Mouse (Mus musculus) embryonic facial prominence, embryonic 14.5 days (tissue): ENCODE measurements around the gene Kif16b. TPM values are rescaled to one million over a fixed set of nuclear protein-coding genes. Genes with fewer than 3 reads are reported as not detected.

Experiments
- ATAC-seq: fragments of 200-750 bp; cut with Nextera tagmentation; 2 replicates; pipeline ENCODE4 v1.8.0; 2017; ENCODE audit warnings: low read depth, moderate number of reproducible peaks, moderate TSS enrichment
- DNase-seq: peaks from one replicate; pipeline ENCODE4 v3.0.0-alpha.2; 2015; ENCODE audit warnings: low spot score
- H3K27ac ChIP-seq: fragments of 300-500 bp; sonication (generic); replicated peaks from 2 replicates; pipeline ENCODE4 v1.5.1; 2014; ENCODE audit warnings: low read depth, mild to moderate bottlenecking, low read length, moderate library complexity
- H3K27me3 ChIP-seq: fragments of 300-500 bp; sonication (generic); replicated peaks from 2 replicates; pipeline ENCODE4 v1.6.1; 2014; ENCODE audit warnings: low read length; ENCODE audit not compliant: control insufficient read depth, insufficient read depth
- H3K36me3 ChIP-seq: fragments of 300-500 bp; sonication (generic); 2 replicates; pipeline ENCODE4 v1.6.1; 2014; ENCODE audit warnings: low read length, mixed read lengths; ENCODE audit not compliant: control insufficient read depth, insufficient read depth
- H3K4me1 ChIP-seq: fragments of 300-500 bp; sonication (generic); 2 replicates; pipeline ENCODE4 v1.6.1; 2014; ENCODE audit warnings: antibody characterized with exemption, low read length; ENCODE audit not compliant: control insufficient read depth, insufficient read depth
- H3K4me2 ChIP-seq: fragments of 300-500 bp; sonication (generic); 2 replicates; pipeline ENCODE4 v1.6.1; 2014; ENCODE audit warnings: low read depth, mild to moderate bottlenecking, low read length, moderate library complexity, mixed read lengths
- H3K4me3 ChIP-seq: fragments of 300-500 bp; sonication (generic); 2 replicates; pipeline ENCODE4 v1.5.1; 2014; ENCODE audit warnings: low read depth, mild to moderate bottlenecking, low read length
- H3K9ac ChIP-seq: fragments of 300-500 bp; sonication (generic); 2 replicates; pipeline ENCODE4 v1.6.1; 2014; ENCODE audit warnings: low read depth, mild to moderate bottlenecking, low read length, moderate library complexity, mixed read lengths
- H3K9me3 ChIP-seq: fragments of 300-500 bp; sonication (generic); 2 replicates; pipeline ENCODE4 v1.6.1; 2016; ENCODE audit warnings: low read length; ENCODE audit not compliant: control insufficient read depth
- WGBS: fragments of 180-500 bp; shearing (Covaris S2); extraction: QIAGEN DNeasy Blood & Tissue Kit; methylation state at CpG from one replicate; pipeline ENCODE4 v1.1.7; 2014; 5-methylcytosine and 5-hydroxymethylcytosine counted together
- polyA plus RNA-seq: library from polyadenylated mRNA; unstranded; fragments of >200 nt; fragmentation: Nextera tagmentation; extraction: Ambion mirVana; gene quantifications from 2 replicates; pipeline ENCODE4 v1.2.1, GENCODE M21; 2014

Kif16b gene
- polyA plus RNA-seq, 1 experiment from 2014 or later = 10.6 TPM

- no peak overlapping the region; the same call in 1 of the 2 replicates for H3K27ac ChIP-seq
- WGBS = 37% methylated on average over 5 of the region's 5 CpGs
- DNase-seq = peak; percentile 77
- H3K4me1 ChIP-seq = peaks cover 4% of the 10 kb centered on the region
- H3K4me3 ChIP-seq = no peak overlapping the region
- no peak overlapping the region for H3K4me2 ChIP-seq
- no peaks in the 10 kb centered on the region for H3K9me3 ChIP-seq
- peaks cover 3% of the 10 kb centered on the region; the same call in 1 of the 2 replicates for H3K36me3 ChIP-seq
- H3K9ac ChIP-seq = no peak overlapping the region
- ATAC-seq = no peak
- no peaks in the 10 kb centered on the region for H3K27me3 ChIP-seq
Measured at GRCm38 (mm10) chr2:142614535-142614934, 286.8 kb downstream of the Kif16b start.

- peak; percentile 34 for DNase-seq
- Histone ChIP-seq H3K9me3 (no peaks in the 10 kb centered on the region), H3K27ac (no peak overlapping the region), H3K27me3 (no peaks in the 10 kb centered on the region), H3K4me2 (no peak overlapping the region), H3K36me3 (no peaks in the 10 kb centered on the region), H3K4me3 (no peak overlapping the region), H3K4me1 (peaks cover 8% of the 10 kb centered on the region), H3K9ac (no peak overlapping the region)
- ATAC-seq = no peak
- WGBS = 47% methylated on average over 5 of the region's 5 CpGs
Measured at GRCm38 (mm10) chr2:142612359-142612953, 288.9 kb downstream of the Kif16b start.

GRCm38 (mm10) chr2:142611113-142611512, 290.2 kb downstream of the Kif16b start:
- H3K4me3 ChIP-seq = no peak overlapping the region
- ATAC-seq (peak; percentile 12; the same call in 1 of the 2 replicates), DNase-seq (no peak)
- WGBS = 82% methylated on average over 6 of the region's 6 CpGs
- no peaks in the 10 kb centered on the region for H3K36me3 ChIP-seq
- no peak overlapping the region for H3K27ac ChIP-seq
- H3K27me3 ChIP-seq = no peaks in the 10 kb centered on the region
- peaks cover 8% of the 10 kb centered on the region for H3K4me1 ChIP-seq
- no peak overlapping the region for H3K4me2 ChIP-seq
- no peaks in the 10 kb centered on the region for H3K9me3 ChIP-seq
- no peak overlapping the region for H3K9ac ChIP-seq

- DNase-seq = no peak
- Histone ChIP-seq H3K36me3 (no peaks in the 10 kb centered on the region), H3K4me3 (no peak overlapping the region), H3K27ac (no peak overlapping the region), H3K27me3 (no peaks in the 10 kb centered on the region), H3K9me3 (no peaks in the 10 kb centered on the region), H3K4me2 (no peak overlapping the region), H3K9ac (no peak overlapping the region), H3K4me1 (peaks cover 8% of the 10 kb centered on the region)
- 84% methylated on average over 5 of the region's 5 CpGs for WGBS
- ATAC-seq = no peak
Measured at GRCm38 (mm10) chr2:142610206-142610605, 291.1 kb downstream of the Kif16b start.

GRCm38 (mm10) chr2:142608778-142609177, 292.6 kb downstream of the Kif16b start:
- no peak overlapping the region for H3K4me3 ChIP-seq
- H3K36me3 ChIP-seq = no peaks in the 10 kb centered on the region
- H3K27ac ChIP-seq = peak overlapping the region; percentile 67
- no peak overlapping the region for H3K9ac ChIP-seq
- no peaks in the 10 kb centered on the region for H3K27me3 ChIP-seq
- peaks cover 4% of the 10 kb centered on the region; the same call in 1 of the 2 replicates for H3K4me1 ChIP-seq
- ATAC-seq = peak; percentile 81
- peak overlapping the region; percentile 15; the same call in 1 of the 2 replicates for H3K4me2 ChIP-seq
- no peaks in the 10 kb centered on the region for H3K9me3 ChIP-seq
- 51% methylated on average over 17 of the region's 17 CpGs for WGBS
- peak; percentile 83 for DNase-seq

- H3K9ac ChIP-seq = no peak overlapping the region
- peaks cover 7% of the 10 kb centered on the region; the same call in 1 of the 2 replicates for H3K4me1 ChIP-seq
- H3K27me3 ChIP-seq = no peaks in the 10 kb centered on the region
- DNase-seq (no peak), ATAC-seq (no peak)
- H3K4me3 ChIP-seq = no peak overlapping the region
- no peaks in the 10 kb centered on the region for H3K9me3 ChIP-seq
- H3K27ac ChIP-seq = no peak overlapping the region
- 79% methylated on average over 4 of the region's 4 CpGs for WGBS
- no peak overlapping the region for H3K4me2 ChIP-seq
- no peaks in the 10 kb centered on the region for H3K36me3 ChIP-seq
Measured at GRCm38 (mm10) chr2:142604762-142605161, 296.6 kb downstream of the Kif16b start.

- 0 out of 2 replicates have a peak, but pooled peaks cover 3% of the 10 kb centered on the region for H3K4me1 ChIP-seq
- no peaks in the 10 kb centered on the region for H3K36me3 ChIP-seq
- no peak overlapping the region for H3K9ac ChIP-seq
- no peaks in the 10 kb centered on the region for H3K27me3 ChIP-seq
- ATAC-seq (0 out of 2 replicates have a peak, but pooled peaks have one; percentile 61), DNase-seq (no peak)
- H3K4me2 ChIP-seq = no peak overlapping the region
- H3K27ac ChIP-seq = no peak overlapping the region
- H3K4me3 ChIP-seq = no peak overlapping the region
- whole genome bisulfite sequencing = 45% methylated on average over 2 of the region's 2 CpGs
- no peaks in the 10 kb centered on the region for H3K9me3 ChIP-seq
Measured at GRCm38 (mm10) chr2:142603210-142603609, 298.1 kb downstream of the Kif16b start.

- DNase-seq (no peak), ATAC-seq (no peak)
- Histone ChIP-seq H3K27me3 (no peaks in the 10 kb centered on the region), H3K9ac (no peak overlapping the region), H3K36me3 (no peaks in the 10 kb centered on the region), H3K9me3 (no peaks in the 10 kb centered on the region), H3K27ac (no peak overlapping the region), H3K4me1 (0 out of 2 replicates have a peak, but pooled peaks cover 3% of the 10 kb centered on the region), H3K4me3 (no peak overlapping the region), H3K4me2 (no peak overlapping the region)
- 70% methylated on average over 4 of the region's 4 CpGs for WGBS
Measured at GRCm38 (mm10) chr2:142599235-142599634, 302.1 kb downstream of the Kif16b start.
